Mouse (Mus musculus): Measurements from ENCODE around the gene Hoxc11. TPM values are rescaled to one million over a fixed set of nuclear protein-coding genes. Genes with fewer than 3 reads are reported as not detected.
A peak's percentile ranks its signal among the peaks of the same experiment; 100 is the strongest.

Gene Hoxc11
- polyA plus RNA-seq, 1 experiment from 2014 or later = not detected

DNA sequence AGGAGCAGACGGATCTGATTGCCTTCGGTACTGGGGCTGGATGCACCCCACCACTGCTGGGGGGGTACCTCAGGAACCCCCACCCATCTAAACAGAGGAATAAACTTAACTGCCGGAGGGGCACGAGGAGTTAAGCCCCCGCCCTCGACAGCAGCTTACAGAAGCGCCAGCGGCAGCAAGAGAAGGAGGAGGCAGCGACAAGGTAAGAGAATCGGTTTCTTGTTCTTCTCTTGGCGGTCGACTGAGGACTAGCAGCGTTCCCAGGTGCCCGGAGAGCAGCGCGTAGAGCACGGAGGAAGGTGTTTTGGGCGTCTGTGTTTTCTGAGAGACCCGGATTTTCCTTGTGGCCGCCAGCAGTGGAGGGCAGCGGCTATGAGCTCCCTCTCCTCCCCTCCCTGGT, 18.0 kb downstream of the Hoxc11 start:
- Histone ChIP-seq H3K4me2 (no peak overlapping the region), H3K9ac (no peak overlapping the region), H3K4me1 (no peaks in the 10 kb centered on the region), H3K27me3 (peaks cover 100% of the 10 kb centered on the region), H3K9me3 (no peaks in the 10 kb centered on the region), H3K4me3 (replicated peaks) (no peak overlapping the region), H3K36me3 (replicated peaks) (no peaks in the 10 kb centered on the region), H3K27ac (no peak overlapping the region)
- no peak for ATAC-seq (ENCODE audit: low FRiP score)
- WGBS = 1% methylated on average over 21 of the region's 21 CpGs

DNA sequence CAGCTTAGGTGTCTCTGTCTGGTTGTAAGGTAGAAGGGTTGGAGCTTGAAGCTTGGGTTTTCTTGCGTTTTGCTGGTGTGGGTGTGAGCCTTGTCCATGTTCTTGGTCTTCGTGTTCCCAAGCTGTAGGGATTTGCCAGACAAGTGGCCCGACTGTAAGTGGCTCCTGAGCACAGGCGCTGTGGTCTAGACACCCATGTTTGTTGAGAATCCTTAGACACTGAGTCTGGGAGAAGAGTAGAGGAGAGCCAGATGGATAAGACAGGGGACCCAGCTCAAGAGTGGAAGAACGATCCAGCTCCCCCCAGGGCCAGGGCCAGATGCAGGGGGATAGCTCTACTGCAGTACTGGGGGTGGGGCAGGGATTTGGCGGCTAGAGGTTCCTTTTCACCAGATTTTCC, 18.5 kb downstream of the Hoxc11 start:
- no peak overlapping the region for H3K4me3 ChIP-seq (replicated peaks)
- no peaks in the 10 kb centered on the region for H3K36me3 ChIP-seq (replicated peaks)
- 1% methylated on average over 6 of the region's 6 CpGs for WGBS
- H3K27me3 ChIP-seq = peaks cover 100% of the 10 kb centered on the region
- H3K9ac ChIP-seq = no peak overlapping the region
- no peaks in the 10 kb centered on the region for H3K9me3 ChIP-seq
- ATAC-seq (ENCODE audit: low FRiP score) = no peak
- no peak overlapping the region for H3K4me2 ChIP-seq
- H3K27ac ChIP-seq = no peak overlapping the region
- H3K4me1 ChIP-seq = no peaks in the 10 kb centered on the region

DNA sequence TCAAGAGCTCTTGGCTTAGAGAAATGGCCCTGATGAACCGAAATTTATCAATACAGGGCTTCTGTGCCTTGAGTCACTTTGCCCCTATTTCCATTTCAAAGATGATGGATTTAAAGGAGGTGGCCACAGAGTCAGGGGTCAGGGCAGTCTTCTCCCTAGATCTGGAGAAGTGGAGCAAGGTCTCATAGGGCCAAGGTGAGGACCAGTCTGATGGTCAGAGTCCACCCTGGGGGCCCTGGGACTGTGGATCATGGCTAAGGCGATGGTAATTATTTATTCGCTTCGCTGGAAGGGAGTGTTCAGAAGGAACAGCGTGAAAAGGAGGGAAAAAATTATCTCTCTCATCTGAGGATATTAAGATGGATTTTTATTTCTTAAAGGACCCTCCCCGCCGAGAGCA, 20.8 kb downstream of the Hoxc11 start:
- WGBS = 4% methylated on average over 7 of the region's 7 CpGs
- H3K4me2 ChIP-seq = no peak overlapping the region

DNA sequence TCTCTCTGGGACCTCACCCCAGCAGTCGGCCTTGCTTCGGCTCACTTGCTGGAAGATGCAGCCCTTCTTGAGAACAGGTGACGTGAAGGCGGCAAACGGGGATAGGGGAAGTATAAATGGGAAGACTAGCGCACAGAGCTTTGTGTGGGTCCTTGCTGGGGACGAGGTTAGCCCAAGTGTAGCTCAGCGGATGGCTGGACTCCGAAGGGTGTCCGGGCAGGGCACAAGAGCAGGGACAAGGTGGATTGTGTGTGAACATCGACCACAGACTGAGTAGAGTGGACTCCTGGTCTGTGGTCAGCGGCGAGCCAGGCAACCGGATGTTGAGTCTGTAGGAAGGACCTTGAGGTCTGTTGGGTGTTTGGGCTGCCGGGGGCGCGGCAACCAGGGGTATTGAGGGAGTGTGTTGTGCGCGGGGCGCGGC, 21.5 kb downstream of the Hoxc11 start:
- no peaks in the 10 kb centered on the region for H3K36me3 ChIP-seq (replicated peaks)
- H3K4me2 ChIP-seq = no peak overlapping the region
- H3K9ac ChIP-seq = no peak overlapping the region
- H3K27ac ChIP-seq = no peak overlapping the region
- H3K4me1 ChIP-seq = no peaks in the 10 kb centered on the region
- H3K9me3 ChIP-seq = no peaks in the 10 kb centered on the region
- under 1% methylated on average over 21 of the region's 21 CpGs for WGBS
- H3K27me3 ChIP-seq = peaks cover 100% of the 10 kb centered on the region
- H3K4me3 ChIP-seq (replicated peaks) = no peak overlapping the region
- no peak for ATAC-seq (ENCODE audit: low FRiP score)

More for the DNA sequence above, 20.8 kb downstream of the Hoxc11 start:
- H3K9ac ChIP-seq = no peak overlapping the region
- H3K4me1 ChIP-seq = no peaks in the 10 kb centered on the region
- H3K27ac ChIP-seq = no peak overlapping the region
- peaks cover 100% of the 10 kb centered on the region for H3K27me3 ChIP-seq
- no peak for ATAC-seq (ENCODE audit: low FRiP score)
- H3K9me3 ChIP-seq = no peaks in the 10 kb centered on the region
- no peaks in the 10 kb centered on the region for H3K36me3 ChIP-seq (replicated peaks)
- H3K4me3 ChIP-seq (replicated peaks) = no peak overlapping the region

DNA sequence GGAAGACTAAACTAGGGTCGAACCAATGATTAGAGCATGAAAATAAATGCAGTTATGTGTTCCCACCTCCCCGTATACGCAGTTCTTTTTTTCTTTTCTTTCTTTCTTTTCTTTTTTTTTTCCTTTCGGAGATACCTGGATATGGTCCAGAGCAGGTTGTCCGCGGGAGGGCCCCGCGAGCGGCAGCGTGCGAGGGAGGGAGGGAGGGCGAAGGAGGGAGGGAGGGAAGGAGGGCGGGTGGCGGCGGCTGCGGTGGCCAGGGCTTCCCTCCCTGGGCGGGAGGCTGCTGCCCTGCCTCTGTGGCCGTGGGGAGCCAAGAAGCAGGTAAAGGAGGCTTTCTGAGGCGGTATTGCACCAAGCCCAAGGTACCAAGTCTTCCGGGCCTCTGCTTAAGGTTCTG, 21.9 kb downstream of the Hoxc11 start, which contains the start of gene Hoxc9:
Hoxc9 (plus strand) TSS at position 269 of the 400 bp plus-strand sequence.
- H3K4me2 ChIP-seq = no peak within 1 kb of the TSS
- no peak for ATAC-seq (ENCODE audit: low FRiP score)
- WGBS = 1% methylated on average over 13 of the region's 20 CpGs
- H3K36me3 ChIP-seq (replicated peaks) = no peaks in the 10 kb centered on the region
- H3K9me3 ChIP-seq = no peaks in the 10 kb centered on the region
- no peak within 1 kb of the TSS for H3K4me3 ChIP-seq (replicated peaks)
- no peak within 1 kb of the TSS for H3K9ac ChIP-seq
- H3K4me1 ChIP-seq = no peaks in the 10 kb centered on the region
- H3K27ac ChIP-seq = no peak within 1 kb of the TSS
- peaks cover 100% of the 10 kb centered on the region for H3K27me3 ChIP-seq

DNA sequence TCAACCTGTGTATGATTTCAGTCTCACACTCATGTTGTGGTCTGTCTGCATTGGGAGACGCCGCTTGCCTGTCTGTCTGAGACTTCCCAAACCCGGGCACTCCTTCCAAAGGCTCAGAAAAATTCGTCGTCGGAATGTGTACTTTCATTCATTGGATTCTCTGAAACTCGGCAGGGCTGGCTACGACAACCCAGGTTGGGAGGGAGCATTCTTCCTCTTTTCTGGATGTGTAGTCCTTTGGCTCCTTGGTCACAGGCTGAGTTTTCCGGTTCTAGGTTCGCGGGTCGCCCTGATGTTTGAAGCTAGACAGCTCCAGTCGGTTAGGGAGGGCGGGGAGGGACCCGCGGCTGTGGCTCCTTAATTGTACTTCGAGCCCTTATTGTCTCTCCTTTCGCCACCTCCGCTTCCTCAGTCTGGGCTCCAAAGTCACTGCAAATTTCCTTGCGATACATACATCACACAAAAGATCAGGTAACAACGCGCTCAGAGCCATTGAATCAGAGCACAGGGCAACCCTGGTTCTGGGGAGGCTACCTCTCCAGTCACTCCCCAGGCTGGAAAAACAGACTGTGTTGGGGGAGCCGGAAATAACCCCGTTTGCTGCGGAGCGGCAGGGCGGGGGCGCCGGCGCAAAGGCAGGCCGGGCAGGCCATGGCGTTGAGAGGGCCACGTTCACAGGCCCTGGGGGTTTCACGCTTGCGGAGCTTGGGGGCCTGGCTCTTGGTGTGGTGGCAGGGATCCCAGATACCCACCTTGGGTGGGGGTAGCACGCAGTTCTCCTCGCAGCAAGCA, 22.6 kb downstream of the Hoxc11 start:
- no peak overlapping the region for H3K4me2 ChIP-seq
- H3K4me1 ChIP-seq = peaks cover 5% of the 10 kb centered on the region
- H3K27ac ChIP-seq = no peak overlapping the region
- peaks cover 100% of the 10 kb centered on the region for H3K27me3 ChIP-seq
- H3K9me3 ChIP-seq = no peaks in the 10 kb centered on the region
- no peak overlapping the region for H3K9ac ChIP-seq
- no peak for ATAC-seq (ENCODE audit: low FRiP score)
- H3K36me3 ChIP-seq (replicated peaks) = no peaks in the 10 kb centered on the region
- no peak overlapping the region for H3K4me3 ChIP-seq (replicated peaks)
- under 1% methylated on average over 37 of the region's 37 CpGs for WGBS

DNA sequence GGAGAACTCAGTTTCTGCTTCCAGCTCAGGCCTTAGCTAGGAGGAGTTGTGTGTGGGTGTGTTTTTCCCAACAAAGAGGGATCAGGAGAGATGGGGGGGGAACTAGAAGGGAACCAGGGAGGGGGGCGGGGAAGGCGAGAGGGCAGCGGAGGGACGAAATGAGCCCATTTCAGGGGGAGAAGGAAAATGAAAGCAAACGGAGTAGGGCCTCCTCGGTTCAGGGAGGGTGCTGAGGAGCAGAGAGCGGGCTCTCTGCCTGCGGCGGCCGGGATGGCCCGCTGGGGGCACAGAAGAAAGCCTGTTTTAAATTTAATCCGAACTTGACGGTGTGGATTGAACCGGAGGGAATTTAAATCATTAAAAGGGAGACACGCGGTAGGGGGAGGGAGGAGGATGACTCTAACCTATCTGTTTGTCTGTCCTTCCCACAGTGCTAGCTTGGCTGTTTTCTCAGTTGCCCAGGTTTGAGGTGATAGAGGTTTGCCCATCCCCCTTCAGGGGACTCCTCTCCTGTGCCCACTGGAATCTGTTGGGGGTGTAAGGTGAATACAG, 23.3 kb downstream of the Hoxc11 start:
- Histone ChIP-seq H3K4me1 (peaks cover 8% of the 10 kb centered on the region), H3K36me3 (replicated peaks) (no peaks in the 10 kb centered on the region), H3K4me3 (replicated peaks) (no peak overlapping the region), H3K9me3 (no peaks in the 10 kb centered on the region), H3K9ac (no peak overlapping the region), H3K27ac (no peak overlapping the region), H3K27me3 (peaks cover 100% of the 10 kb centered on the region), H3K4me2 (no peak overlapping the region)
- WGBS = 1% methylated on average over 16 of the region's 16 CpGs
- no peak for ATAC-seq (ENCODE audit: low FRiP score)

DNA sequence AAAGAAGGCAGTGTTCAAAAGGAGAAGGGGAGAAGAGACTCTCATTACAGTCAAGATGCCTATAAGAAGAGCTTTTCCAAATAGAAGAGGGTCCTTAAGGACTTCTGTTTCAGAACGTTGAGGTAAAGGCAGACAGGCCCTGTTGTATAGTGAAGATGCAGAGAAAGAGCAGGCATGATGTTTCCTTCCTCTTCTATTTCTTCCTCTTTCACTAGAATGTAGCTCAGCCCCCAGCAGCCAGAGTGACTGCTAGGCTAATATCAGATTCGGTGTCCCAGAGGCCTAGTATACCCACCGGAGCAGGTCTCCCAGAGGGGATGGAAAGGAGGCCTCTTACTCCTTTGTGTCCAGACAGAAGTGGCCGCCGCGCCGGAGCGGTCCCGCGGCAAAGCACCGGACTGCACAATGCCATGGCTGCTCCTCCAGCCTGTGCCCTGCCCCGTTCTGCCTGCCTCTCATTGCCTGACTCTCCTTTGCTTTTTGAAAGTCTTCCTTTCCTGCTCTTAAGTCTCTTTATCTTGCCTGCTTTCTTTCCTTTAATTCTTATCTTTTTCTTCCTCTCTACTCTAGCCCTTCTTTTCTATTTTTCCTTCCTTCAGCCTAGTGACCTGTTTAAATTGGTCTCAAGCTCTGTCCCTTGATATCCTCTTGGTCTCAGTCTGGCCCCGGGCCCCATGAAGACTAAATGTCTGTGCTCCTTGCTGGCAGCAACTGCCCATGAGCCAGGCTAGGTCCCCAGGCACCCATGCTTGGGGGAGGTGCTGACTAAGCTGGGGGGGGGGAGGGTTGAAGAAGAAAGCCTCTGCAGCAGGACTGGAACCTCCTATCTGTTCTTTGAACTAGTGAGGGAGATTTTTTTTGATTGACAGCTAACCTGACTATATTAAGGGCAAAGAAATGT, 24.6 kb downstream of the Hoxc11 start:
- H3K9ac ChIP-seq = no peak overlapping the region

DNA sequence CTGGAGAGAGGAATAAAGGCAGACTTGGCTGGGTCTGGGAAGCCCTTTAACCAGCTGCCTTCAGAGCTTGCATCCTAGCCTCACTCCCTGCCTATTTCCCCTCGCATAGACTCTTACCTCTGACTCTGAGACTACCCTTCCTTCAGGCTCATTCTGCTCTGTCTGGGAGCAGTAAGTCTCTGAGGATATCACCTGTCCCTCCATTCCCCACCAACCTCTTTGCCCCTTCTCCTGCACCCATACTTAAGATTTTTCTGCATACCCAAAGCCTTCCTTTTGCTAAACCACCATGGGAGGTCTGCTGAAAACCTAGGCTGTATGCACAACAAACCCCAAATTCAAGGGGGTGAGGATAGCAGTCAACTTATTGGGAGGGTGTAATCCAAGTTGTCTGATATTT, 25.7 kb downstream of the Hoxc11 start:
- Histone ChIP-seq H3K27me3 (peaks cover 100% of the 10 kb centered on the region), H3K9me3 (no peaks in the 10 kb centered on the region)
- 0% methylated on average over 1 of the region's 1 CpGs for WGBS

More for the DNA sequence above, 24.6 kb downstream of the Hoxc11 start:
- Histone ChIP-seq H3K27me3 (peaks cover 100% of the 10 kb centered on the region), H3K27ac (no peak overlapping the region), H3K4me3 (replicated peaks) (no peak overlapping the region), H3K4me1 (peaks cover 8% of the 10 kb centered on the region), H3K9me3 (no peaks in the 10 kb centered on the region), H3K36me3 (replicated peaks) (no peaks in the 10 kb centered on the region), H3K4me2 (no peak overlapping the region)
- WGBS = 2% methylated on average over 13 of the region's 13 CpGs
- no peak for ATAC-seq (ENCODE audit: low FRiP score)

DNA sequence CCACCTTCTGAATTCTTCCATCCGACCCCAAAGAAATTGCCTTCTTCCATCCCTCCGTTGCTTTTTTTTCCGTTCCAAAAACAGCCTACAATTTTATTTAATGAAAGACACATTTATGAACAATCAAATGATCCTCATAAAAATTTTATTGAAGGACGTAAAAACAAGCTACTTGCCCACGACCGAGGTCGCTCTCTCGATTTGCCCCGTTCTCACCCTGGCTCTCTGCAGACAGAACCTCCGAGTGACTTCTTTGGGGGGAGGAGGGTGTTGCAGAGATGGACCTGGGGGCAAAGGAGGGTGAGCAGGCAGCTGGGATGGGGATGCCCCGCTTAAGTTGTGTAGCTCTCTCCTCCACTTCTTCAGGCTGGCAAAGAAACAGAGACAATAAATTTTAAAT, 26.1 kb downstream of the Hoxc11 start:
- Histone ChIP-seq H3K4me2 (no peak overlapping the region), H3K27me3 (peaks cover 100% of the 10 kb centered on the region), H3K9ac (no peak overlapping the region), H3K36me3 (replicated peaks) (no peaks in the 10 kb centered on the region), H3K27ac (no peak overlapping the region), H3K4me1 (peaks cover 8% of the 10 kb centered on the region), H3K9me3 (no peaks in the 10 kb centered on the region), H3K4me3 (replicated peaks) (no peak overlapping the region)
- ATAC-seq (ENCODE audit: low FRiP score) = no peak
- WGBS = 3% methylated on average over 11 of the region's 11 CpGs

More for the DNA sequence above, 25.7 kb downstream of the Hoxc11 start:
- no peak overlapping the region for H3K27ac ChIP-seq
- no peak overlapping the region for H3K9ac ChIP-seq
- H3K36me3 ChIP-seq (replicated peaks) = no peaks in the 10 kb centered on the region
- no peak for ATAC-seq (ENCODE audit: low FRiP score)
- H3K4me1 ChIP-seq = peaks cover 8% of the 10 kb centered on the region
- no peak overlapping the region for H3K4me2 ChIP-seq
- no peak overlapping the region for H3K4me3 ChIP-seq (replicated peaks)

DNA sequence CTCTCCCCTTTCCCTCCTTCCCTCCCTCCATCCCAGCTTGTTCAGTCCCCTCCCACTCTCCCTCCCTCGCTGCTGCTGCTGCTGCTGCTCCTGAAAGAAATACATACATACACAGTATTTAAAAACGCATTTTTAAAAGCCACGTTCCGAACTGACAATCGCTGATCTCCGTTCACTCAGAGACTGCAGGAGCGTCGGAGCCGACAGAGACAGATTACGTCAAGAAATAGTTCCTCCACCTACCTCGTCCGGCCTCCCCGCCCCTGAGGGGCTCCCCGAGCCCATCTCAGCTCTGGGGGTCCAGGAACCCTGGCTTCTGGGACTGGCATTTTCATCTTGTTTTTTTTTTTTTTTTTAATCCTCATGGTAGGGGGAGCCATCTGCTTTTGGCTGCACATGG, 26.7 kb downstream of the Hoxc11 start:
- Histone ChIP-seq H3K9me3 (no peaks in the 10 kb centered on the region), H3K27ac (no peak overlapping the region), H3K4me2 (peak overlapping the region; percentile 30), H3K36me3 (replicated peaks) (no peaks in the 10 kb centered on the region), H3K4me3 (replicated peaks) (peak overlapping the region; percentile 27; the same call in 1 of the 2 replicates), H3K4me1 (peaks cover 8% of the 10 kb centered on the region), H3K9ac (no peak overlapping the region), H3K27me3 (peaks cover 100% of the 10 kb centered on the region)
- no peak for ATAC-seq (ENCODE audit: low FRiP score)
- WGBS = under 1% methylated on average over 14 of the region's 14 CpGs
